Mouse (Mus musculus): ENCODE measurements at regions not wholly inside any gene's neighbourhood (a gene's known extent, or its start where the extent isn't known, plus 50 kb on each side); places are given as distances from the start of the nearest gene placed in this dataset.

GRCm38 (mm10) chr1:177647876-177648275 lies 81.7 kb upstream of the 1700016C15Rik start:
- TF ChIP-seq GATA1 (IDR thresholded peaks at IDR 0.05; ENCODE audit: borderline replicate concordance, low read length) (no peak), FLI1 (IDR thresholded peaks at IDR 0.05; ENCODE audit: low read length) (no peak)

All from megakaryocyte, embryonic 14.5 days (primary cell).